ENCODE assay signal across 28 mouse cellular contexts in genomic region chrX:52221016-52221415, GRCm38 (mm10). TPM values are rescaled to one million over a fixed set of nuclear protein-coding genes. Genes with fewer than 3 reads are reported as not detected.
DNase-seq lines count a peak whose midpoint lies in the region; ATAC-seq and TF ChIP-seq lines count a peak whose summit lies in the region.
"Had no signal": no experiment of that assay in that cellular context is flagged by ENCODE, and none has a peak within 500 bp of the region (broad histone marks: within the 10 kb centered on the region; RNA-seq: fewer than 3 reads in every experiment).

No protein-coding gene starts in this region.

- TF ChIP-seq POLR2A in embryonic fibroblast, embryonic 13.5 days (IDR thresholded peaks at IDR 0.05; ENCODE audit: low read depth, low read length): no peak

- no peak overlapping the region for H3K4me3 ChIP-seq in lung, postnatal 0 days (ENCODE audit: low read depth, low read length)
- H3K4me3 ChIP-seq in embryonic fibroblast, embryonic 13.5 days (ENCODE audit: insufficient read depth, low read length): no peak overlapping the region
- H3K4me3 ChIP-seq in intestine, embryonic 16.5 days (ENCODE audit: low read length): no peak overlapping the region
- H3K4me3 ChIP-seq: embryonic facial prominence, embryonic 10.5 days; embryonic facial prominence, embryonic 12.5 days; erythroblast, embryonic 14.5 days; forebrain, embryonic 13.5 days; forebrain, embryonic 15.5 days had no signal

- ATAC-seq in lung, postnatal 0 days: peak; percentile 76
- ATAC-seq in intestine, embryonic 16.5 days: no peak
- ATAC-seq: activated CD4-positive, CD25-positive, alpha-beta regulatory T cell, adult 4 months; CD4-positive, CD25-positive, alpha-beta regulatory T cell, adult 4 months; forebrain, embryonic 13.5 days; forebrain, embryonic 15.5 days; forebrain, postnatal 0 days; Patski had no signal

- TF ChIP-seq EP300 in lung, postnatal 0 days (IDR thresholded peaks at IDR 0.05): peak; percentile 38; the same call in 1 of the 2 replicates

- H3K4me1 ChIP-seq in lung, postnatal 0 days (ENCODE audit: insufficient read depth, low read depth, low read length): no peaks in the 10 kb centered on the region
- peaks cover under 1% of the 10 kb centered on the region; the same call in 1 of the 2 replicates for H3K4me1 ChIP-seq in embryonic fibroblast, embryonic 13.5 days (ENCODE audit: control insufficient read depth, insufficient read depth, low read length)
- no peaks in the 10 kb centered on the region for H3K4me1 ChIP-seq in intestine, embryonic 16.5 days (ENCODE audit: control insufficient read depth, insufficient read depth, low read length)
- H3K4me1 ChIP-seq: embryonic facial prominence, embryonic 12.5 days; forebrain, embryonic 13.5 days; forebrain, embryonic 15.5 days had no signal

- no peaks in the 10 kb centered on the region for H3K9me3 ChIP-seq in lung, postnatal 0 days (ENCODE audit: low read length)
- no peaks in the 10 kb centered on the region for H3K9me3 ChIP-seq in intestine, embryonic 16.5 days (ENCODE audit: control insufficient read depth, low read length)
- H3K9me3 ChIP-seq: embryonic facial prominence, embryonic 10.5 days; embryonic facial prominence, embryonic 12.5 days; forebrain, embryonic 13.5 days; forebrain, embryonic 15.5 days; G1E had no signal

- no peaks in the 10 kb centered on the region for H3K36me3 ChIP-seq in lung, postnatal 0 days (ENCODE audit: insufficient read depth, low read length)
- H3K36me3 ChIP-seq in intestine, embryonic 16.5 days (ENCODE audit: control insufficient read depth, insufficient read depth, low read length): no peaks in the 10 kb centered on the region
- H3K36me3 ChIP-seq: embryonic facial prominence, embryonic 10.5 days; embryonic facial prominence, embryonic 12.5 days; forebrain, embryonic 15.5 days; G1E had no signal

- TF ChIP-seq CTCF in lung, postnatal 0 days (IDR thresholded peaks at IDR 0.05): no peak
- no peak for TF ChIP-seq CTCF in embryonic fibroblast, embryonic 13.5 days (IDR thresholded peaks at IDR 0.05; ENCODE audit: borderline replicate concordance, insufficient read depth, low read length)

- peak; percentile 48 for DNase-seq in heart, adult 11 months
- no peak for DNase-seq in heart, postnatal 4 days
- DNase-seq in lung, postnatal 0 days (ENCODE audit: low spot score): peak; percentile 64
- DNase-seq in lung, postnatal 4 days: no peak
- peak; percentile 6 for DNase-seq in 3134 (ENCODE audit: extremely low read depth, insufficient read length, low spot score)
- no peak for DNase-seq in kidney, adult 9 months
- DNase-seq: adrenal gland, adult 8-10 months; adrenal gland, postnatal 14 days; adrenal gland, postnatal 36 days; B cell, adult 2 months; cerebellum, adult 11-12 months; cerebellum, adult 2 months; cerebellum, adult 9-10 months; cerebellum, postnatal 10 days; cerebellum, postnatal 25 days; forebrain, postnatal 0 days had no signal

- no peaks in the 10 kb centered on the region for H3K27me3 ChIP-seq in lung, postnatal 0 days (replicated peaks; ENCODE audit: insufficient read depth, low read length)
- no peaks in the 10 kb centered on the region for H3K27me3 ChIP-seq in intestine, embryonic 16.5 days (replicated peaks; ENCODE audit: control insufficient read depth, insufficient read depth, low read length)
- H3K27me3 ChIP-seq: CH12.LX; embryonic facial prominence, embryonic 12.5 days; forebrain, embryonic 13.5 days; forebrain, embryonic 15.5 days had no signal

- H3K4me2 ChIP-seq in lung, postnatal 0 days (replicated peaks; ENCODE audit: low read depth, low read length): no peak overlapping the region
- no peak overlapping the region for H3K4me2 ChIP-seq in intestine, embryonic 16.5 days (ENCODE audit: low read depth, low read length)
- H3K4me2 ChIP-seq: embryonic facial prominence, embryonic 12.5 days; forebrain, embryonic 13.5 days; forebrain, embryonic 15.5 days had no signal

- H3K9ac ChIP-seq in lung, postnatal 0 days (replicated peaks; ENCODE audit: low read depth): no peak overlapping the region
- no peak overlapping the region for H3K9ac ChIP-seq in intestine, embryonic 16.5 days (ENCODE audit: low read depth, low read length)
- H3K9ac ChIP-seq: embryonic facial prominence, embryonic 12.5 days; forebrain, embryonic 13.5 days; forebrain, embryonic 15.5 days; forebrain, postnatal 0 days had no signal

- H3K27ac ChIP-seq in lung, postnatal 0 days (ENCODE audit: low read length): no peak overlapping the region
- peak overlapping the region; percentile 89 for H3K27ac ChIP-seq in embryonic fibroblast, embryonic 13.5 days (ENCODE audit: insufficient read depth, low read length)
- H3K27ac ChIP-seq in intestine, embryonic 16.5 days (ENCODE audit: low read length): no peak overlapping the region
- H3K27ac ChIP-seq: embryonic facial prominence, embryonic 10.5 days; embryonic facial prominence, embryonic 12.5 days; forebrain, embryonic 13.5 days; forebrain, embryonic 15.5 days had no signal

RNA-seq across cellular contexts. Expression of gene Gpc4, which starts 56.0 kb away (rescaled TPM):
- 10 to 100 TPM; 67.6 to 73.7 TPM for total RNA-seq in heart, postnatal 4 days (2021)
- 28.3 and 32.7 TPM in 2 replicates for polyA plus RNA-seq in lung, postnatal 0 days (2015; fragmentation: Nextera tagmentation; extraction: Ambion mirVana)
- polyA plus RNA-seq in embryonic fibroblast, embryonic 13.5 days (2011; ENCODE audit: insufficient read length, low read depth, missing spikeins): 214 and 232 TPM in 2 replicates
- polyA plus RNA-seq in intestine, embryonic 16.5 days (2015; fragmentation: Nextera tagmentation; extraction: Ambion mirVana): 26.3 and 26.6 TPM in 2 replicates
- total RNA-seq: CH12.LX had no signal
- polyA plus RNA-seq: CD4-positive, CD25-positive, alpha-beta regulatory T cell, adult 4 months had no signal

Comparison
In these comparisons a context has a peak if more than half of its experiments do, and no peak if none do; other contexts are left out.
1. DNase-seq: peak in heart, adult 11 months (single experiment), lung, postnatal 0 days (single experiment) and 3134 (single experiment); none in heart, postnatal 4 days (single experiment), lung, postnatal 4 days (0 of 2) and kidney, adult 9 months (single experiment).